Mouse (Mus musculus) thymus, adult 2 months (tissue): ENCODE data around the gene Syt1. TPM values are rescaled to one million over a fixed set of nuclear protein-coding genes. Genes with fewer than 3 reads are reported as not detected.

Experiments
- DNase-seq: peaks from one replicate; pipeline ENCODE4 v3.0.0; 2021
- H3K27ac ChIP-seq: fragments of 200-500 bp; 2 replicates; pipeline ENCODE4 v1.5.1; 2012; ENCODE audit warnings: low read length, control low read depth; ENCODE audit not compliant: control insufficient read depth, insufficient read depth
- H3K27me3 ChIP-seq: fragments of 200-500 bp; 2 replicates; pipeline ENCODE4 v1.6.1; 2012; ENCODE audit warnings: mild to moderate bottlenecking, low read length, moderate library complexity, mixed read lengths; ENCODE audit not compliant: control insufficient read depth, insufficient read depth
- H3K36me3 ChIP-seq: fragments of 200-500 bp; 2 replicates; pipeline ENCODE4 v1.6.1; 2012; ENCODE audit warnings: mild to moderate bottlenecking, low read length, moderate library complexity; ENCODE audit not compliant: control insufficient read depth, insufficient read depth
- H3K4me1 ChIP-seq: fragments of 200-500 bp; replicated peaks from 2 replicates; pipeline ENCODE4 v1.6.1; 2012; ENCODE audit warnings: low read length; ENCODE audit not compliant: control insufficient read depth, insufficient read depth
- H3K4me3 ChIP-seq: fragments of 200-500 bp; 2 replicates; pipeline ENCODE4 v1.5.1; 2012; ENCODE audit warnings: mild to moderate bottlenecking, low read length, control low read depth, moderate library complexity; ENCODE audit not compliant: control insufficient read depth, insufficient read depth
- CTCF ChIP-seq: fragments of 200-500 bp; IDR thresholded peaks from 2 replicates; pipeline ENCODE4 v1.5.1; 2012; ENCODE audit warnings: mild to moderate bottlenecking, control low read depth, low read length, moderate library complexity, borderline replicate concordance; ENCODE audit not compliant: control insufficient read depth, poor library complexity, insufficient read depth; ENCODE audit errors: extremely low read depth
- POLR2A ChIP-seq: fragments of 200-500 bp; IDR thresholded peaks from 2 replicates; pipeline ENCODE4 v1.6.1; 2012; ENCODE audit warnings: mild to moderate bottlenecking, low read length, control low read depth, moderate library complexity; ENCODE audit not compliant: control insufficient read depth, poor library complexity, insufficient read depth; ENCODE audit errors: extremely low read depth
- WGBS: fragments of 180-500 bp; shearing (Covaris S2); methylation state at CpG from one replicate; pipeline ENCODE4 v1.1.7; 2018; 5-methylcytosine and 5-hydroxymethylcytosine counted together
- polyA plus RNA-seq: library from polyadenylated mRNA; depleted of rRNA; stranded (reverse); fragments of >200 nt; gene quantifications from 2 replicates; pipeline ENCODE4 v1.2.3, GENCODE M21; 2012

Gene Syt1
- polyA plus RNA-seq, 1 experiment, result 2.0 TPM

- Histone ChIP-seq H3K4me3 (no peak overlapping the region), H3K27me3 (no peaks in the 10 kb centered on the region), H3K36me3 (no peaks in the 10 kb centered on the region), H3K4me1 (no peaks in the 10 kb centered on the region), H3K27ac (no peak overlapping the region)
- 95% methylated on average over 6 of the region's 6 CpGs for WGBS
- DNase-seq, result no peak
- TF ChIP-seq POLR2A (no peak), CTCF (no peak)
Observed at GRCm38 (mm10) chr10:108872359-108872758, 138.4 kb downstream of the Syt1 start.

DNA sequence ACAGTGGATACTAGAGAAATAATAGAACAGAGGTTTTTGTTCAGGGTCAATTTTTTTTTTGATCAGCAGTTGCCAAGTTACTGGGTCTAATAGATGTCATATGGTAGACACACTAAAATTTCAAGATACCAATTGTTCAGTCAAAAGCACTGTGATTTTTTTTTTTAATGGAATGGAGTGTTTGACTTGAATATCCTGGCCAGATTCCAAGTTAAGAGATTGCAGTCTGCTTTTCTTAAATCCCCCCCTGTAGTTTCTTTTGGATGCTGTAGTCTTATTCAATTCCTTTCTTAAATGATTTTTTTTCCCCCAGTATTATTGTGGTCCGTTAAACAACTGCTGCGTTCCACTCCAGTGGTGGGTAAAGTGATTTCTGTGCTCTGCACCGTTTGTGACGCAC is 140.2 kb downstream of the Syt1 start:
- WGBS, result 92% methylated on average over 4 of the region's 4 CpGs
- no peak overlapping the region for H3K27ac ChIP-seq
- no peak for DNase-seq
- H3K4me3 ChIP-seq, result no peak overlapping the region
- no peaks in the 10 kb centered on the region for H3K36me3 ChIP-seq
- H3K4me1 ChIP-seq, result no peaks in the 10 kb centered on the region
- no peaks in the 10 kb centered on the region for H3K27me3 ChIP-seq
- TF ChIP-seq POLR2A, result no peak
- TF ChIP-seq CTCF, result no peak

GRCm38 (mm10) chr10:108868136-108868535 is 142.6 kb downstream of the Syt1 start:
- TF ChIP-seq POLR2A (no peak), CTCF (no peak)
- no peaks in the 10 kb centered on the region for H3K36me3 ChIP-seq
- H3K4me3 ChIP-seq, result no peak overlapping the region
- H3K4me1 ChIP-seq, result no peaks in the 10 kb centered on the region
- WGBS, result 86% methylated on average over 4 of the region's 4 CpGs
- no peak overlapping the region for H3K27ac ChIP-seq
- no peaks in the 10 kb centered on the region for H3K27me3 ChIP-seq
- no peak for DNase-seq

GRCm38 (mm10) chr10:108867202-108867601 is 143.6 kb downstream of the Syt1 start:
- Histone ChIP-seq H3K4me3 (no peak overlapping the region), H3K27me3 (no peaks in the 10 kb centered on the region), H3K36me3 (no peaks in the 10 kb centered on the region), H3K4me1 (no peaks in the 10 kb centered on the region), H3K27ac (no peak overlapping the region)
- DNase-seq, result no peak
- WGBS, result 68% methylated on average over 6 of the region's 6 CpGs
- no peak for TF ChIP-seq POLR2A
- no peak for TF ChIP-seq CTCF

- WGBS, result 95% methylated on average over 4 of the region's 4 CpGs
- no peak overlapping the region for H3K27ac ChIP-seq
- H3K4me1 ChIP-seq, result no peaks in the 10 kb centered on the region
- H3K36me3 ChIP-seq, result no peaks in the 10 kb centered on the region
- DNase-seq, result no peak
- no peak overlapping the region for H3K4me3 ChIP-seq
- TF ChIP-seq POLR2A (no peak), CTCF (no peak)
- no peaks in the 10 kb centered on the region for H3K27me3 ChIP-seq
Observed at GRCm38 (mm10) chr10:108865586-108865985, 145.2 kb downstream of the Syt1 start.

GRCm38 (mm10) chr10:108855986-108856385 is 154.8 kb downstream of the Syt1 start:
- TF ChIP-seq POLR2A, result no peak
- TF ChIP-seq CTCF, result no peak
- no peak overlapping the region for H3K4me3 ChIP-seq
- H3K27me3 ChIP-seq, result no peaks in the 10 kb centered on the region
- 92% methylated on average over 6 of the region's 6 CpGs for WGBS
- no peak overlapping the region for H3K27ac ChIP-seq
- no peaks in the 10 kb centered on the region for H3K36me3 ChIP-seq
- DNase-seq, result no peak
- H3K4me1 ChIP-seq, result no peaks in the 10 kb centered on the region

DNA sequence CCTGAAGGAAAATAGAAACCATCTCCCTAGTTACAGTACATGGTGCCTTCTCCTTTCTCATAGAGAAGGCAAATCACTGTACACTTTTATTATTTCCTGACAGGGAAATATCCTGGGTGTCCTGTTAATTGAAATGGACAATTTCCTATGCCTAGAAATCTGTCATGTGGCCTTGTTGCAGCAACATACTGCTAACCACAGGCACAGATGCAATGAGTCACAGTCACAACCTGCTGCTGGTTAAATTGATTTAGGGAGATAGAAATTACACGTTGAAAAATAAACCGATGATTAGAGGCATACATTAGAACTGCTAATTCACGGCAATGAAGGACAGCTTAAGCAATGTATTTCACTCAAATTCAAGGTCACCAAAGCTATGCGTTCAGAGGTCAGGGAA is 158.0 kb downstream of the Syt1 start:
- H3K4me1 ChIP-seq, result no peaks in the 10 kb centered on the region
- H3K27ac ChIP-seq, result no peak overlapping the region
- no peak for DNase-seq
- no peaks in the 10 kb centered on the region for H3K27me3 ChIP-seq
- H3K4me3 ChIP-seq, result no peak overlapping the region
- no peaks in the 10 kb centered on the region for H3K36me3 ChIP-seq
- TF ChIP-seq POLR2A (no peak), CTCF (no peak)
- 92% methylated on average over 4 of the region's 4 CpGs for whole genome bisulfite sequencing
